Mouse (Mus musculus) right cerebral cortex, adult 2 months (tissue): ENCODE measurements around the gene Ager.
A peak's percentile ranks its signal among the peaks of the same experiment; 100 is the strongest.

Experiments used
- DNase-seq, 2 experiments: peaks; one replicate each; pipeline ENCODE4 v3.0.0; 2021 to 2022; ENCODE audit warnings: low spot score in 2 of 2

Gene Ager

DNA sequence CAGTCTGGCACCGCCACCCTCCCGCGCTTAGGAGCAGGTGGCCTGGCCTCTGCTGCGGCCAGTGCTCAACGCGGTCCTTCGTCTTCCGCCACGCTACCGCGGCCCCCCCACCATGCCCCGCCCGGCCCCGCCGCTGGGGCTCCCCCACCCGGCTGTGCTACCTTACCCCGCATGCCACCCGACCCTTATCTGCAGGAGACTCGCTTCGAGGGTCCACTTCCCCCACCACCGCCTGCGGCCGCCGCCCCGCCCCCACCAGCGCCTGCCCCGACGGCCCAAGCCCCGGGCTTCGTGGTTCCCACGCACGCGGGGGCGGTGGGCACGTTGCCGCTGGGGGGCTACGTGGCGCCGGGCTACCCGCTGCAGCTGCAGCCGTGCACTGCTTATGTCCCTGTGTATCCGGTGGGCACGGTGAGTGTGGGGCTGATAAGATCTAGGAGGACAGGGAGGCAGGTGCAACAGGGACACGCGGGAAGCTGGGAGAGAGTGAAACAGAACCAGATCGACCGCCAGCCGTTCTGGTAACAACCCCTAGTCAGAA, 33.2 kb downstream of the Ager start:
- DNase-seq = no peak

DNA sequence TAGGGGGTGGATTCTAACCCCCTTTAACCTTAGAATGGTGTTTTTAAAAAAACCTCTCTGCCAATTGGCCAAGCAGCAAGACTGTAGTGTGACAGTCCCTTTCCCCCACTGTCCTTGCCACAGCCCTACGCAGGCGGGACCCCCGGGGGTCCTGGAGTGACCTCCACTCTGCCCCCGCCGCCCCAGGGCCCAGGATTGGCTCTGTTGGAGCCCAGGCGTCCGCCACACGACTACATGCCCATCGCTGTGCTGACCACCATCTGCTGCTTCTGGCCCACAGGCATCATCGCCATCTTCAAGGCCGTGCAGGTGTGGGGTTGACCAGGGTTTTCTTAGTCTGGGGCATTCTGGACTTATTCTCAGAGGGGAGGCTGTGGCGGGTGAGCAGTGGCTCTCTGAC, 34.0 kb downstream of the Ager start:
- DNase-seq = no peak

DNA sequence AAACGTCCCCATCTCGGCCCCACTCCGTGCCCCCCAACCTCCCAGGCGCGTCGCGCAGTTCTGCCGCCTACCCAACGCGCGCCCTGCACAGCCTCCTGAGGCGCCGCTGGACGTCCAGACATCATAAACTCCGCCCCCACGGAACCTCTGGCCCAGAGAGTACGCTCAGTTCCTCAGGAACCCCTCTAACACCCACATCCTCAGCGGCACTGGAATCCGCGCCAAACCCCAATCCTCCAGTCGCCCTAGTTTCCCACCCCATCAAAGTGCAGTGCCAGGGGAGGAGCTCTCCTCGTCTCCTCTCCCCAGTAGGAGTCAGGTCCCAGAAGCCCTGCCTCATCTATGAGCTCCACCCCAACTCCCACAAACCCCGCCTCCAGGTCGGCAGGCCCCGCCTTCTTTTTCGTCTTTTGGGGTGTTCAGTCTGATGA, 34.6 kb downstream of the Ager start:
- DNase-seq = peak; percentile 85 to 87

DNA sequence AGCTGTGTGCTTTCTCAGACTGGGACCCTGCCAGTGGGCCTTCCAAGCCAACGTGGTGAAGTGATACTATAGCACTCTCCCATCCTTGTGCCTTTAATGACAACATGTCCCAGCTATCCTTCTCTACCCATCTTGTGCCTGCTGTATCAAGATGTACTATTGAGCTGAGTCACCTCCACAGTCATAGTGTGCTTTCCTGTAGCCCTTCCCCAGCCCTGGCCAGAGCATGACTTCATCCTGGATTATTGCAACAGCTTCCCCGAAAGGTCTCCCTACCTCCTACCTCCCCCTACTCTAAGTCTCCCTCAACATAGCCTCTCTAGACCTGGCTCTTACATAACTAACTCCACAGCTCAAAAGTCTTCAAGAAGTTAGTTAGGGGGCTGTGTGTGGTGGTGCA, 38.0 kb downstream of the Ager start:
- DNase-seq = no peak

DNA sequence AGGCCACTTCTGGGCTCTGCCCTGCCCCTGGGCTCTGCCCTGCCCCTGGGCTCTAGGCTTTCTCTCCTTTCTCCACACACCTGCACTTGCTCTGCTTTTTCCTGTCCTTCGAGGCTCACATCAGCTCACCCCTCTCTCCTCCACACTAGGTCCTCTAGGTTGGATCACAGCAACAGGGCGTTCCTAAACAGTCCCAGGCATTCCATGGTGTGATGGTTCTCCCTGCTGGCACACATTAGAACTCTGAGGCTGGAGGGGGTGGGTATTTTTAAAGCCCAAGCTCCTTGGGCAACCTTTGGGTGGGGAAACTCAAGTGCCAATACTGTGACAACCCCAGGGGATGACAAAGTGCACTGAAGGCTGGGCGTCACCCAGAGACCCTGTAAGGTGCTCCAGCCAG, 39.8 kb downstream of the Ager start:
- DNase-seq = no peak

DNA sequence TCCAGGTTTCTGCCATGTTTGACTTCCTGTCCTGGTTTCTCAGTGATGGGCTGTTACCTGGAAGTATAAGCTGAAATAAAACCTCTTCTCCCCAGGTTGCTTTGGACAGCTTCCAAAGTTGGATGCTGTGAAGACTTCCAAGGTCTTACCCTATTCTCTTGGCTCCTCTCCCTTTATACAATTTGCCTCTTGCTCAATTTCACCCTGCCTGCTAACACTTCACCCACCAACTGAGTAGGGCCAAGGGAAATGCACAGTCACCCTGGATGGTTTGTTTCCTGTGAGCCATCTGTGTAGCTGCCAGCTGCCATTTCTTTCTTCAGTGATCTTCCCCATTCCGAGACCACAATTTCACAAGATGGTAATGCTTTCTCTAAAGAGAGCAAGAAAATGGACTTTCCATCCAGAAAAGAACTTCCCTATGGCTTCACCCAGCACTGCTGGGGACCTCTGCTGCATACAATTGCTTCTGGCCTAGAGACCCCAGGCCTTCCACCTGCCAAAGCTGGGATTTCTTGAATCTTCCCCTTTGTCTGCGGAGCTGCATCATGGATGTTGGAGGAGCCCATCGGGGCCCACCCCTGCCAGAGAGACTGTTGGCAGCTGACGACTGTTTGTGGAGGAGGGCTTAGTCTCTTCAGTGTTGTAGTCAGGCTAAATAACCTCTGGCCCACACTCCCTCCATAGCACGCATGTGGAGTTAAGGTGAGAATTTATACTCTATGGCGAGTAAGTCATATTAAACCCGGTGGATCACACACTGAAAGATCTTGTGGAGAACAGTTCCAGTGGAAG, 42.0 kb downstream of the Ager start:
- no peak for DNase-seq

DNA sequence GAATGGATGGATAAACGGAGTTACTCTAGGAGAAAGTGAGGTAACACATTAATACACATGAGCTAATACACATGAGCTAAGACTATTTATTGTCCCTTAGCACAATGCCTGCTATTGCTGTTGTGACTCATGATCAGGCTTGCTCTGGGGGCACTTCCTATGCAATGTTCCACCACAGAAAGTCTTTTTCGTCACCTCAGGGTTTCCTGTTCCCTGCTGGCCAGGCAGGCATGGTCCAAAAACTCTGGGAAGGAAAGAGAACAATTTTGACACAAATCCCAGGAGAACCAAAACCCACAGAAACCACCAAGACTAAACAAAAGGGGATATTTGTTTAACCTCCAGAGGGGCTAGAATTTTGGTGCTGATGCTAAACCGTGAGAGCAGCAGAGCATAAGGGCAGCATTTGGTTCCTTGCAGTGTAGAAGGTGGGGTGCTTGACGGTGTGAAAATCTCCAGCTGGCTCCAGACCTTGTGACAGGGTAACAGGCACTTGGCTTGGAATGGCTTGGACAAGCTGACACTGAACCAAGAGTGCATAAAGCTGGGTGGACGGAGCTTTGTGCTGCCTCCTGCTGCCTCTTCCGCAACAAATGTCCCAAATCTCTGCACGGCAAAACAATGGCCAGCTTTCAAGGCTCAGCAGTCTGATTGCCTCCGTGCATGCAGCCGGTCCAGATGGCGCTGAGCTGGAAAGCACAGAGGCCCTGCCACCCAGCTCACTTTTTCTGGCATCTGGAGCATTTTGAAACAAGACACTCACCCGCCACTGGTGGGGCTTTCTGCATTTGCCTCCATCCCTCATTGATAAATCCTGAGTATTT, 43.3 kb downstream of the Ager start:
- no peak for DNase-seq

DNA sequence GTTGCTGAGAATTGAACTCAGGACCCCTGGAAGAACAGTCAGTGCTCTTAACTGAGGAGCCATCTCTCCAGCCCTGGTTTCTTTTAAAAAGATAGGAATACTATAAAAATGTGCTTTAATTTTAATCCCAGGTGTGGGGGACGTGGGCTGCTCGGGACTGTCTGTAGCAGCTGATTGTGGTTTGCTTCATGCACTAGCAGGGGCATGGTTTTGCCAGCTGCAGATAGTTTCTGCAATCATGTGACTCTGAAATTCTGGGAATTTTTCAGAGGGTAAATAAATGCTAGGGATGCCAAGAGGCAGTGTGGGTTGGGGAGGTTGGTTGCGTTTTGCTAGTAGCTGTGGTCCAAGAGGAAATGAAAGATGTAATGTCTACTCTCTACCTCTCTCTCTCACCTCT, 44.3 kb downstream of the Ager start:
- DNase-seq = no peak

DNA sequence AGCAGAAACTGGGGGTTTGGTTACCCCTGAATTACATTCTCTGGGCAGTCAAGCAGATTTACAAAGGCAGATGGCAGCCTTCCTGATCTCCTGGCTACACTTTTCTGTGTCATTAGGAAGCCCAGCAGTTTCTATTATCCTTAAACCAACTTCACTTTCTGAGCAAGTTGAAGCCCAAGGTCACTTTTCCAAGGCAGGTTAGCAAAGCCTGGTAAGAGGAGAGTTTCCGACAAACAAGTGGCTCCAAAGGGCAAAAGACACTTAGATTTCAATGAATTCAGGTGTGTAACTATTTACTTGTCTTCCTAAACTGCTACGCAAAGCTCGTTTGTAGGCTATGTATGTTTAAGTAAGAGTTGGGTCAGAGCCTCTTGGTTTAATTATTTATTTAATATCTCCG, 45.7 kb downstream of the Ager start:
- DNase-seq = no peak

DNA sequence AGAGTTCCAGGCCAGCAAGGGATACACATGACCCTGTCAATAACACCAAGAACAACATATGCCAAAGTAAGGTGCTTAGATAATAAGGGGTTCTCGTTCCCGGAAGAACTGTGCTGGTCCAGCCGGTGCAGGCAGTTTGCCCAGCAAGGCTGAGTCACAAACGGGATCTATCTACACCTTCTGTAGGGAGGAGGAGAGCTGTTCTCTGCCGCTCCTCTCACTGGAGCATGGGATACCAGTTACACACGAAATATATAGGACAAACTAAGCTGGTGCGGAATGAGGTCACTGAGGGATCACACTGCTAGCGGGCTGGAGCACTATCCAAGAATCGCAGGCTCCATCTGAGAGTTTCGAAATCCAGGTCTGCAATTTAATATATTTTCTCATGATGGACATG, 46.3 kb downstream of the Ager start:
- DNase-seq = no peak

DNA sequence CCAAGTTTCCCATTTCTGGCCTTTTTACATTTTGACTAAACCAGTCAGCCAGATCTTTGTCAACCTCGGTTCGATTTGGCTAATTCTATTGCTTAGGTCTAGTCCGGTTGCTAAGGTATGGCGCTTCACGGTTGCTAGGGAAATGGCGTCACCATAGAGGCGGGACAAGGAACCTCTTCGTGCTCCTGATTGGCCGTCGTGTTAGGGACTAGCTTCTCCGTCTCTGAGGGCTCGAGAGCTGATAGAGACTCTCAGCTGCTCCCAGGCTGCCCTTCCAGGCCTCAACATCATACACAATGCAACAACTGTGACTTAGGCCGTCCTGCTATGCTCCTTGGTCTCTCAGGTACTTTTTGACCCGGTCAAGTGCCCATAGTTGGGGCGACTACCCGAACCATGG, 46.9 kb downstream of the Ager start, which contains the start of gene Fkbpl:
Gene Fkbpl (plus strand): TSS at position 157 of the 400 bp plus-strand sequence.
- peak; percentile 98 to 99 for DNase-seq

DNA sequence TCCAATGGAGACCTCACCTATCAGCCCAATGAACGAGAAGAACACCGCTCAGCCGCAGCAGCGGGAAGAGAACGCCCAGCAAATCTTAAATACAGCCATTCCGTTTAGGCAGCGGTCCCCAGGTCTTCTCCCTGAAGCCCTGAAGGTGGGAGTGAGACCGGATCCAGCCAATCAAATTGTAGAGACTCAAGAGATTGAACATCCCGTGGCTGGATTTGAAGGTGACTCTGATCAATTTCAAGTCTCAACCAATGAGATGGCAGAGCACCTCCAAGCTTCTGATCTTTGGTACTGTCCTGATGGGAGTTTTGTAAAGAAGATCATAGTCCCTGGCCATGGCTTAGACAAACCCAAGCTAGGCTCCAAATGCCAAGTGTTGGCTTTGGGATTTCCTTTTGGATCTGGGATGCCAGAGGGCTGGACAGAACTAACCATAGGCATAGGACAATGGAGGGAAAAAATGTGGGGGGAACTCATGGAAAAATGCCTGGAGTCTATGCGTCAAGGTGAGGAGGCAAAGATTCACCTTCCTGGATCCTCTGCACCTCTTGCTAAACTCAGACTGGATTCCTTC, 47.7 kb downstream of the Ager start:
- no peak for DNase-seq

DNA sequence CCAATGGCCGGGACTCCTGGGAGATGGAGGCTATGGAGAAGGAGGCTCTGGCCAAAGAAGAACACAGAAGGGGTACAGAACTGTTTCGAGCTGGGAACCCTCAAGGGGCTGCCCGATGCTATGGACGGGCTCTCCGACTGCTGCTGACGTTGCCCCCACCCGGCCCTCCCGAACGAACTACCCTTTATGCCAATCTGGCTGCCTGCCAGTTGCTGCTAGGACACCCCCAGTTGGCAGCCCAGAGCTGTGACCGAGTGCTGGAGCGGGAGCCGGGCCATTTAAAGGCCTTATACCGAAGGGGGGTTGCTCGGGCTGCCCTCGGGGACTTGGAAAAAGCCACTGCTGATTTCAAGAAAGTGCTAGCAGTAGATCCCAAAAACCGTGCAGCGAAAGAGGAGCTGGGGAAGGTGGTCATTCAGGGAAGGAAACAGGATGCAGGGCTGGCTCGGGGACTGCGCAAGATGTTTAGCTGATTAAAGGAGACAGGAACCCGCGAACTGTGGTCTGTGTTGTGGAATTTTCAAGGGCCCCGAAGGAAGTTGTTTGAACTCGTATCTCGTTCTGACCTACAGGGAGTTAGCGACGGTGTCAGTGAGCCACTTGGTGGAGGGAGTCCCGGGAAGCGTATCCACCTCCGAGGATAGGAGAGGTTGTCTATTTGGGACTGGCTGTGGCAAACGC, 48.3 kb downstream of the Ager start:
- no peak for DNase-seq

DNA sequence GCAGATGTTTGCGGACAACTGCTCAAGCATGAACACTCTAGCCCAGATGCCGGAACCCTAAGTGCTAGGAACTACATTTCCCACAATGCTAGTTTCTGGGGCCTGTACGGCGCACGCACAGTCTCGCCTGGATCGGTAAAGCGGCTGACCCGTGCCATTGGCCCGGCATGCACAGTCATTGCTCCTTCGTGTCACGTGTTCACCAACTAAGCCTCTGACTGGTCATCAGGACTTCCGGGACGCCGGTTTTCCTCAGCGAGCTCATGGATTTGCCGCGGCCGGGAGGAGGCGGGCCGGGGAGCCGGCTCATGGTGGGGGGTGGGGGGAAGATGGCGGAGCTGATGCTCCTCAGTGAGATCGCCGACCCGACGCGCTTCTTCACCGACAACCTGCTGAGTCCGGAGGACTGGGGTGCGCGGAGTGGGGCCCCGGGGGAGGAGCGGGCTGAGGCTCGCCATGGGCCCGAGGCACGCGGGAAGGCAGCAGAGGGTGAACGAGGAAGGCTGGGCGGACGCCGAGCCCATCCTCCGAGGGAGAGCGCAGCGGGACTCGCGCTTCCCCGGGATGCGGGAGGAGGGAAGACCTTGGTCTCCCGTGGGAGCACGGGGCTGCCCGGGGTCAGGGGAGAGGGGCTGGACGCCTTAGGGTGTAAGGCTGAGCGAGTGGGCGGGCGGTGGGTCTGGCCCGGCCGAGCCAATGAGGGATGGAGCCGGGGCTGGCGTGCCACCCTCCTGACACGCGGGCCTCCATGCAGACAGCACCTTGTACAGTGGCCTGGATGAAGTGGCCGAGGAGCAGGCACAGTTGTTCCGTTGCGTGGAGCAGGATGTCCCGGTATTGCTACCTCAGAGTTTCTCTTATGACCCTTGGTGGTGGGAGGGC, 49.5 kb downstream of the Ager start, which contains the start of gene Atf6b:
Gene Atf6b (plus strand): TSS at position 241 of the 882 bp plus-strand sequence.
- peak; percentile 96 to 97 for DNase-seq

DNA sequence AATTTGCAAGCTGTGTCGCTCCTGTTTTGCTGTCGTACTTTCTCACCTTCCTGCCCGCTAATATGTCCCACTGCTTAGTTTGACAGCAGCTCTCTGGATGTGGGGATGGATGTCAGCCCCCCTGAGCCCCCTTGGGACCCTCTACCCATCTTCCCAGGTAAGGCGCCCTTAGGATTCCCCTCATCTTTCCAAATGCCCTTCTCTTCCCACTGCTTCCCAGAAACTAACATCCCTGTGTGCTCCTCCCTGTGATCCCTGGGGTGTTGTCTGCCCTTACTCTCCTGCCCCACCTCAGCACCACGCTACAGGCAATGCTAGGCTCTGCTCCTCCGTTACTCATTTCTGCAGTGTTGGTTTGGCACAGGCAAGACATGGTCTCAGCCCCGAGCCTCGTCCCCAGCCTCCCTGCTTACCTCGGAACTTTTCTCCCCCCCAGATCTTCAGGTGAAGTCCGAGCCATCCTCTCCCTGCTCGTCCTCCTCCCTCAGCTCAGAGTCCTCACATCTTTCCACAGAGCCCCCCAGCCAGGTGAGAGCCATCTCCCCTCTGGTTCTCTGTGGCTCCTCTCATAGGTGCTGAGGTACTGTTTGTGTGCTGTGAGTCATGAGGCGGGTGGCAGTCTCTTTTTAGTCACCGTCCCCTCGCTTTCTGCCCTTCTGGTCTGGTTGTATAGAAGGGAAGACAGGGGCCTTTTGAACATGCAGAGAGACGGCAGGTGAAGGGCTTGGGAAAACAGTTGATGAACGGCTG, 50.7 kb downstream of the Ager start:
- no peak for DNase-seq

DNA sequence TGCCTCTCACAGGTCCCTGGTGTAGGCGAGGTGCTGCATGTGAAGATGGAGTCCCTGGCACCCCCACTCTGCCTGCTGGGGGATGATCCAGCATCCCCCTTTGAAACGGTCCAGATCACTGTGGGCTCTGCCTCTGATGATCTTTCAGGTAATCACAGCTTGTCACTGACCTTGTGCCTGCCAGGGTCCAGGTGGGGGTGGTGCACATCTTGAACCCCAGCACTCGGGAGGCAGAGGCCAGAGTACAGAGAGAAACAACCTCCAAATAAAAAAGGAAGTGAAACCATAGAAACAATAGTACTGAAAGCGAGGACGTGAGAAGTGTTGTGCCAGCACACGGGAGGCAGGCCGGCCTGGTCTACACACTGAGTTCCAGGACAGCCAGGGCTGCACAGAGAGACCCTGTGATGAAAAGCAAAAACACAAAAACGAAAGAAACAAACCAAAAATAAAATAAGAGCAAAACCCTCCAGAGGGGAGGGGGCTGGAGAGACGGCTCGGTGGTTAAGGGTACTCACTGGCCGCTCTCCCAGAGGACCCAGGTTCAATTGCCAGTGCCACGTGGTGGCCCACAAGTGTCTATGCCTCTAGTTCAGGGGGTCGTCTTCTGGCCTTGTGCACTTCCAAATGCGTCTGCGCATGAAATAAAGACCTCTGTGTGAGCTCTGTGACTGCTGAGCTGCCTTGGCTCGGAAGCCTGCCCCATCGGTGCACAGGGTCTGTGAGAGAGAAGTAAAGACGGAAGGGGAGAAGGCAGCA, 51.6 kb downstream of the Ager start:
- DNase-seq = no peak
